ENCODE assay signal across 9 mouse cellular contexts in the genomic region with DNA sequence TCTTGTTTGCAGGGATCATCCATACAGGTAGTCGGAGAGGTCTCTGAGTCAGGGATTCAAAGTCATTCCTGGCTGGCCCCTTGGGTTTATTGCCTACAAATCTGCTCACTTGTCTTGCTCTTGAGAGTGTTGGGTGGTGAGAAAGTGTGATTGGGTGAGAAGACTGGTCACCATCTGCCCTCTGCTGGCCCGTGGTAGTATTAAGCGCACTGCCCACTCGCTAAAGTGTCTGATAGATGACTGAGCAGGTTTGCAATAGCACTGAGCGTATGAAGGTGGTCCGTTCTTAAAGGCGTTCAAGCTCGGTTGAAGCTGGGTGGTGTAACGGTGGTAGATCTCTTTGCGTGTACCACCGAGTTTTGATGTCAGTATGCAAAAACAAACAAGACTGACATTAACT. TPM values are rescaled to one million over a fixed set of nuclear protein-coding genes. Genes with fewer than 3 reads are reported as not detected.
DNase-seq lines count a peak whose midpoint lies in the region; ATAC-seq and TF ChIP-seq lines count a peak whose summit lies in the region.
"Had no signal": no experiment of that assay in that cellular context is flagged by ENCODE, and none has a peak within 500 bp of the region (broad histone marks: within the 10 kb centered on the region; RNA-seq: fewer than 3 reads in every experiment).

No protein-coding gene starts in this region.

- TF ChIP-seq CTCF in ES-Bruce4 (IDR thresholded peaks at IDR 0.05; ENCODE audit: low read depth, low read length): peak; percentile 87

- ATAC-seq in forebrain, embryonic 14.5 days: peak; percentile 90
- ATAC-seq in liver, embryonic 16.5 days (ENCODE audit: low read depth): peak; percentile 65
- peak; percentile 87 for ATAC-seq in neural tube, embryonic 15.5 days (ENCODE audit: low FRiP score)

- intact Hi-C loops in heart, postnatal 14 days (cut with DNase I): loop anchor here (1.0 to 5.0 kb wide), 4 partner anchors 126 to 288 kb away; no protein-coding TSS in a partner anchor

- H3K4me1 ChIP-seq in ES-Bruce4 (ENCODE audit: control insufficient read depth, insufficient read depth, low read length): no peaks in the 10 kb centered on the region
- H3K4me1 ChIP-seq in forebrain, embryonic 14.5 days (ENCODE audit: control insufficient read depth, insufficient read depth, low read length): peaks cover 8% of the 10 kb centered on the region
- H3K4me1 ChIP-seq in liver, embryonic 16.5 days (ENCODE audit: control insufficient read depth, low read depth, low read length): peaks cover 6% of the 10 kb centered on the region
- H3K4me1 ChIP-seq in neural tube, embryonic 15.5 days: peaks cover 15% of the 10 kb centered on the region

- H3K4me2 ChIP-seq in forebrain, embryonic 14.5 days (ENCODE audit: low read length): peak overlapping the region; percentile 75
- peak overlapping the region; percentile 64 for H3K4me2 ChIP-seq in liver, embryonic 16.5 days (ENCODE audit: low read depth, low read length)
- H3K4me2 ChIP-seq in neural tube, embryonic 15.5 days: peak overlapping the region; percentile 88

- H3K36me3 ChIP-seq in ES-Bruce4 (ENCODE audit: control insufficient read depth, insufficient read depth, low read length, poor library complexity, severe bottlenecking): no peaks in the 10 kb centered on the region
- no peaks in the 10 kb centered on the region for H3K36me3 ChIP-seq in forebrain, embryonic 14.5 days (ENCODE audit: control insufficient read depth, insufficient read depth, low read length)
- no peaks in the 10 kb centered on the region for H3K36me3 ChIP-seq in liver, embryonic 16.5 days (ENCODE audit: control insufficient read depth, insufficient read depth)
- no peaks in the 10 kb centered on the region for H3K36me3 ChIP-seq in neural tube, embryonic 15.5 days

- peak overlapping the region; percentile 53 for H3K9ac ChIP-seq in ES-Bruce4 (ENCODE audit: low read depth, poor library complexity, severe bottlenecking)
- no peak overlapping the region; the same call in 1 of the 2 replicates for H3K9ac ChIP-seq in forebrain, embryonic 14.5 days (ENCODE audit: low read length)
- H3K9ac ChIP-seq in liver, embryonic 16.5 days (ENCODE audit: low read depth, low read length): no peak overlapping the region
- H3K9ac ChIP-seq in neural tube, embryonic 15.5 days (replicated peaks): 0 out of 2 replicates have a peak overlapping the region, but pooled peaks have one; percentile 21

- WGBS in forebrain, embryonic 14.5 days: 4% methylated on average over 11 of the region's 11 CpGs
- WGBS in large intestine, adult 2 months: under 1% methylated on average over 11 of the region's 11 CpGs
- 1% methylated on average over 11 of the region's 11 CpGs for WGBS in liver, embryonic 16.5 days (ENCODE audit: insufficient replicate concordance)
- 1% methylated on average over 11 of the region's 11 CpGs for WGBS in neural tube, embryonic 15.5 days

- H3K27me3 ChIP-seq in ES-Bruce4 (ENCODE audit: control insufficient read depth, insufficient read depth, low read length, poor library complexity, severe bottlenecking): no peaks in the 10 kb centered on the region
- 0 out of 2 replicates have a peak, but pooled peaks cover 3% of the 10 kb centered on the region for H3K27me3 ChIP-seq in forebrain, embryonic 14.5 days (replicated peaks; ENCODE audit: control insufficient read depth, insufficient read depth, low read length)
- no peaks in the 10 kb centered on the region for H3K27me3 ChIP-seq in liver, embryonic 16.5 days (ENCODE audit: control insufficient read depth, insufficient read depth, low read depth, low read length)
- H3K27me3 ChIP-seq in neural tube, embryonic 15.5 days (replicated peaks): peaks cover 12% of the 10 kb centered on the region

- no peak for TF ChIP-seq EP300 in ES-Bruce4 (IDR thresholded peaks at IDR 0.05; ENCODE audit: insufficient read depth, low read depth, low read length)

- H3K27ac ChIP-seq in ES-Bruce4 (ENCODE audit: insufficient read depth, low read length): no peak overlapping the region
- H3K27ac ChIP-seq in forebrain, embryonic 14.5 days (ENCODE audit: low read depth, low read length): no peak overlapping the region
- H3K27ac ChIP-seq in liver, embryonic 16.5 days (ENCODE audit: low read length): no peak overlapping the region
- no peak overlapping the region; the same call in 1 of the 2 replicates for H3K27ac ChIP-seq in neural tube, embryonic 15.5 days (replicated peaks)
- H3K27ac ChIP-seq: macrophage had no signal

- no peak for TF ChIP-seq POLR2A in ES-Bruce4 (IDR thresholded peaks at IDR 0.05; ENCODE audit: insufficient read depth, low read length)

- no peaks in the 10 kb centered on the region for H3K9me3 ChIP-seq in ES-Bruce4 (replicated peaks; ENCODE audit: control insufficient read depth, insufficient read depth, low read length, poor library complexity, severe bottlenecking)
- no peaks in the 10 kb centered on the region for H3K9me3 ChIP-seq in forebrain, embryonic 14.5 days (replicated peaks; ENCODE audit: control insufficient read depth, low read length)
- H3K9me3 ChIP-seq in liver, embryonic 16.5 days (replicated peaks; ENCODE audit: control insufficient read depth, low read length): no peaks in the 10 kb centered on the region
- H3K9me3 ChIP-seq in neural tube, embryonic 15.5 days (replicated peaks): no peaks in the 10 kb centered on the region

- peak overlapping the region; percentile 87 for H3K4me3 ChIP-seq in ES-Bruce4 (ENCODE audit: low read depth, low read length)
- peak overlapping the region; percentile 33 for H3K4me3 ChIP-seq in forebrain, embryonic 14.5 days (ENCODE audit: low read depth, low read length)
- peak overlapping the region; percentile 52 for H3K4me3 ChIP-seq in liver, embryonic 16.5 days (ENCODE audit: low read depth, low read length)
- peak overlapping the region; percentile 44 for H3K4me3 ChIP-seq in neural tube, embryonic 15.5 days (replicated peaks)

- DNase-seq in cerebellum, adult 11 months: peak; percentile 84
- peak; percentile 87 for DNase-seq in forebrain, embryonic 14.5 days (ENCODE audit: low spot score)
- DNase-seq in heart, postnatal 14 days: peak; percentile 84 to 86
- peak; percentile 68 for DNase-seq in large intestine, adult 2 months (ENCODE audit: low read depth, low spot score)
- DNase-seq in testis, postnatal 10 days (ENCODE audit: low spot score): peak; percentile 89

RNA-seq across cellular contexts. Expression of gene Lpin3, which starts 6.8 kb away (rescaled TPM):
- 5.6 and 7.0 TPM in 2 replicates for polyA plus RNA-seq in ES-Bruce4 (2011; ENCODE audit: insufficient read depth, insufficient read length, low read depth, missing spikeins)
- 0.08 TPM in 1 of 2 replicates, not detected in the other for polyA plus RNA-seq in forebrain, embryonic 14.5 days (2014; fragmentation: Nextera tagmentation; extraction: Ambion mirVana)
- 1 to 10 TPM; 5.9 to 7.0 TPM for total RNA-seq in heart, postnatal 14 days (2021)
- 25.2 and 41.5 TPM in 2 replicates for polyA plus RNA-seq in large intestine, adult 2 months (2012; rRNA removed)
- polyA plus RNA-seq in liver, embryonic 16.5 days (2015; fragmentation: Nextera tagmentation; extraction: Ambion mirVana): 0.52 and 0.65 TPM in 2 replicates
- 0.72 and 1.6 TPM in 2 replicates for polyA plus RNA-seq in neural tube, embryonic 15.5 days (2015; fragmentation: Nextera tagmentation; extraction: Ambion mirVana)
- polyA plus RNA-seq: macrophage had no signal

RNA-seq across cellular contexts. Expression of gene Zhx3, which starts 14.5 kb away (rescaled TPM):
- polyA plus RNA-seq in ES-Bruce4 (2011; ENCODE audit: insufficient read depth, insufficient read length, low read depth, missing spikeins): 0.82 and 1.1 TPM in 2 replicates
- 10.3 and 10.8 TPM in 2 replicates for polyA plus RNA-seq in forebrain, embryonic 14.5 days (2014; fragmentation: Nextera tagmentation; extraction: Ambion mirVana)
- total RNA-seq in heart, postnatal 14 days (2021): 10 to 100 TPM; 54.3 to 59.2 TPM
- polyA plus RNA-seq in large intestine, adult 2 months (2012; rRNA removed): 2.4 and 4.3 TPM in 2 replicates
- polyA plus RNA-seq in liver, embryonic 16.5 days (2015; fragmentation: Nextera tagmentation; extraction: Ambion mirVana): 2.5 and 3.2 TPM in 2 replicates
- 17.6 and 17.9 TPM in 2 replicates for polyA plus RNA-seq in neural tube, embryonic 15.5 days (2015; fragmentation: Nextera tagmentation; extraction: Ambion mirVana)

RNA-seq across cellular contexts. Expression of gene Emilin3, which starts 24.8 kb away (rescaled TPM):
- 0.56 and 0.70 TPM in 2 replicates for polyA plus RNA-seq in ES-Bruce4 (2011; ENCODE audit: insufficient read depth, insufficient read length, low read depth, missing spikeins)
- polyA plus RNA-seq in forebrain, embryonic 14.5 days (2014; fragmentation: Nextera tagmentation; extraction: Ambion mirVana): 0.24 and 0.32 TPM in 2 replicates
- total RNA-seq in heart, postnatal 14 days (2021): 10 to 100 TPM in 1 of 2 experiments, 1 to 10 TPM in 1; 8.9 to 10.2 TPM
- 0.05 TPM in 1 of 2 replicates, not detected in the other for polyA plus RNA-seq in large intestine, adult 2 months (2012; rRNA removed)
- polyA plus RNA-seq in liver, embryonic 16.5 days (2015; fragmentation: Nextera tagmentation; extraction: Ambion mirVana): 0.20 and 0.32 TPM in 2 replicates
- 1.3 and 6.5 TPM in 2 replicates for polyA plus RNA-seq in neural tube, embryonic 15.5 days (2015; fragmentation: Nextera tagmentation; extraction: Ambion mirVana)
- polyA plus RNA-seq: macrophage had no signal

Comparison
In these comparisons a context has a peak if more than half of its experiments do, and no peak if none do; other contexts are left out.
1. H3K4me3 ChIP-seq: peak in every context shown above with its lines; median percentile 87 in ES-Bruce4; 52 in liver, embryonic 16.5 days; 44 in neural tube, embryonic 15.5 days; 33 in forebrain, embryonic 14.5 days.
2. H3K9ac ChIP-seq: peak in ES-Bruce4 (single experiment) and neural tube, embryonic 15.5 days (single experiment); none in forebrain, embryonic 14.5 days (single experiment) and liver, embryonic 16.5 days (single experiment).
3. Peak in every context shown above with its lines, with median percentiles within 50 percentile points of each other: DNase-seq, ATAC-seq and H3K4me2 ChIP-seq.